Mouse (Mus musculus): ENCODE data around the gene Tsc22d1. TPM values are rescaled to one million over a fixed set of nuclear protein-coding genes. Genes with fewer than 3 reads are reported as not detected.

The Tsc22d1 gene
- polyA plus RNA-seq, 1 experiment from 2014 or later: 552 TPM

DNA sequence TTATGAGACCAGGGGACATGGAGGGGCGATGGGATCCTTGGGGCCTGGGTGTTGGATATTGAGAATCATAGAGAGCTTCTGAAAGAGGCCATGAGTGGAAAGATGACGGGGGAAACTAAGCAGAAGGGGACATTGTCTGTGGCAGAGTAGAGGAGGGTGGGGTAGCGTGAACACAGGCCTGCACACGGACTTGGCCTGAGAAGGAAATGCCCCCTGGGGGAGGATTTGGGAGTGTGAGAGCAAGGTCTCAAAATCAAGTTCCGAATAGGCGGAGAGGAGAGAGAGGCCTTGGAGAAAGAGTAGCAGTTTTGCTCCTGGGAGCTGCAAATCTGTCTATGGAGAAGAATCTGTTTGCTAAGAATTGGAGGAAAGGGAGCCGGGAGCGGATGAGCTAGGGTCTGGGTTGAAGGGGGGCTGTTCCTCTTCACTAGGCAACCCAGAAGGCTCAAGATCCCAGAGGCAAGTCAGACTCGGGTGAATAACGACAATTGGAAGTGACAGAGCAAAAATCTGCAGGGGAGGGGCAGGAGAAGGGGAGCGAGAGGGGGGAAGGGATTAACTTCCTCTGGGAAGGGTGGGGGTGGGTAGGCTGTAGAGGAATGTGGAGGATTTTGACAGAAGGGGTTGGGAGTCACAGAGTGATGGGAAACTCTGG is 98.8 kb downstream of the Tsc22d1 start:
- peak overlapping the region; percentile 20 for H3K4me3 ChIP-seq
- H3K27ac ChIP-seq: peak overlapping the region; percentile 78
- DNase-seq (ENCODE audit: low spot score): peak; percentile 61
- WGBS: 19% methylated on average over 11 of the region's 11 CpGs
- 0 out of 2 replicates have a peak, but pooled peaks cover 3% of the 10 kb centered on the region for H3K27me3 ChIP-seq (ENCODE audit: insufficient read depth, poor library complexity, severe bottlenecking)
- H3K4me1 ChIP-seq (replicated peaks): peaks cover 47% of the 10 kb centered on the region
- H3K9me3 ChIP-seq: no peaks in the 10 kb centered on the region
- H3K36me3 ChIP-seq: peaks cover 17% of the 10 kb centered on the region

DNA sequence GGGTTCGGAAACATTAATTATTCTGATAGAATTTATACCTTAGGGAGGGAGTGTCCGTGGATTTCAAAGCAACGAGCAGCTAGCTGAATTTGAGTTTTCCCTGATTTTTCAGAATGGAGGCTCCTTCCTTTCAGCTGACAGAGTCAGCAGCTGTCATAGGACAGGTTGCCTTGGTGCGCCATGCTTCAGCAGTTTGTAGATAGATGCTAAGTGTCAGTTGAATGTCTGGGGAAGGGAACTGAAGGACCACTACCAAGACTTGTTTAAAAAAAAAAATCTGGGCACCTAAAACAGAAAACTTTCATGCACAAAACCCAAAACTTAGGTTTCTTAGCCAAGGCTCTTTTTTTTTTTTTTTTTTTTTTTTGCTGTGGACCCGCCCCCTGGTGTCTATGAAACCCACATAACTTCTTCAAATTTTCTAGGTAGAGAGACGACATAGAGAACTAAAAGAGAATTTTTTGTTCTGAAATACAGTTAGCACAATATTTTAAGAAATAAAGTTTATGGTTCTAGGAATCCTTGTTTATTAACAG is 99.4 kb downstream of the Tsc22d1 start:
- 0 out of 2 replicates have a peak, but pooled peaks cover 3% of the 10 kb centered on the region for H3K27me3 ChIP-seq (ENCODE audit: insufficient read depth, poor library complexity, severe bottlenecking)
- no peaks in the 10 kb centered on the region for H3K9me3 ChIP-seq
- peaks cover 47% of the 10 kb centered on the region for H3K4me1 ChIP-seq (replicated peaks)
- DNase-seq (ENCODE audit: low spot score): no peak
- peaks cover 16% of the 10 kb centered on the region for H3K36me3 ChIP-seq
- H3K4me3 ChIP-seq: peak overlapping the region; percentile 20; the same call in 1 of the 2 replicates
- H3K27ac ChIP-seq: peak overlapping the region; percentile 78; the same call in 1 of the 2 replicates
- 30% methylated on average over 6 of the region's 6 CpGs for WGBS

DNA sequence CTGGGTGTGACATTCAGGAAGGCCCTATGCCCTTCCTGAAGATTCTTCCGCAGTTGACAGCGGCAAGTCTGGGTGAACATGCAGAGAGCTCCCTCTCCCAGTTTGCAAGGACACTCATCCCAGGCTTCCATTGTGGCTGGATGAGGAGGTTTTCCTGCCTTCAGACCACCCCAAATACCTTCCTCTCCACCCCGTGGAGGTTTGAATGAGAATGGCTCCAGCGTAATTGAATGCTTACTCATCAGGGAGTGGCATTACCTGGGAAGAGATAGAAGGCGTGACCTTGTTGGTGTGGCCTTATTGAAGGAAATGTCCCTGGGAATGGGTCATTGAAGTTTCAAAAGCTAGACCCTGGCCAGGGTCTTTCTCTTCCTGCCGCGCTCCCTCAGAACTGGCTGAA is 100.9 kb downstream of the Tsc22d1 start:
- Histone ChIP-seq H3K4me1 (replicated peaks) (peaks cover 55% of the 10 kb centered on the region), H3K27ac (0 out of 2 replicates have a peak overlapping the region, but pooled peaks have one; percentile 23), H3K9me3 (no peaks in the 10 kb centered on the region), H3K36me3 (0 out of 2 replicates have a peak, but pooled peaks cover 1% of the 10 kb centered on the region), H3K4me3 (no peak overlapping the region), H3K27me3 (ENCODE audit: insufficient read depth, poor library complexity, severe bottlenecking) (0 out of 2 replicates have a peak, but pooled peaks cover 3% of the 10 kb centered on the region)
- WGBS: 65% methylated on average over 7 of the region's 7 CpGs
- DNase-seq (ENCODE audit: low spot score): no peak

DNA sequence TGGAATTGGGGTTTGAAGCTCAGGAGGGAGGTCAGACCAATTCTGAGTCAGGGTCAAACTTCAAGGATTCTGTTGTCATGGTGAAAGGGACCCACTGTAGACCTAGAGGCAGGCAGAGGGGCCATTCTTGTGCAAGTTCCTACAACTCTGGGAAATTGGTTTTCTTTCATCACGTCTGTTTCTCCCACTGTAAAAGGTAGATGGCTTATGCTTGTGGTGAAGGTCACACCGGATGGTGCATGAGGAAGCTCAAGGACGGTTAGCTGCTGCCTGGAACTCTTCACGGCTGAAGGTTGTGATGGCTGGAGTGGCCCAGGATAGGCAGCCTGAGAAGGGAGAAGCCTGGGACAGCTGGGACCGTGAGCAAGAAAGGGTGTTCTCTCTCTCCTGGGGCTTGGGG is 103.5 kb downstream of the Tsc22d1 start:
- H3K4me1 ChIP-seq (replicated peaks): peaks cover 50% of the 10 kb centered on the region
- no peaks in the 10 kb centered on the region for H3K36me3 ChIP-seq
- H3K9me3 ChIP-seq: no peaks in the 10 kb centered on the region
- 88% methylated on average over 5 of the region's 5 CpGs for WGBS
- H3K27me3 ChIP-seq (ENCODE audit: insufficient read depth, poor library complexity, severe bottlenecking): no peaks in the 10 kb centered on the region
- H3K27ac ChIP-seq: peak overlapping the region; percentile 9; the same call in 1 of the 2 replicates
- no peak for DNase-seq (ENCODE audit: low spot score)
- no peak overlapping the region for H3K4me3 ChIP-seq

DNA sequence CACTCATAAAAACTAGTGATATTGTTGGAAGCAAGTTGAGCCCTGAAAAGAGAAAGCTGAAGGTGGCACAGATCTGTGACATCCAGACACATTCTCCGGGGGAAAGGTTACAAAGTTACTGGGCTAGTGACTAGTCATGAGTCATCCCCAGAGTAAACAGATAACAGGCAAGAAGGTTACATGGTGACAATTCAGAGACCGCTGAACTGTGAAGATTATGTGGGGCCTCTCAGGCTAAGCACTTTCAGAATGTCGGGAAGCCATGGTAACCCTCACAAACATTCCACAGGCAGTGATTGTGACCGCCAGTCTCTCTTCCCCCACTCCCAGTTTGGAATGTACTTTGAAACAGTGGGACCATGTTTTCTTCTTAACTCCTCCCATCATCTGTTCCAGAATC is 105.8 kb downstream of the Tsc22d1 start:
- Histone ChIP-seq H3K9me3 (no peaks in the 10 kb centered on the region), H3K4me3 (no peak overlapping the region), H3K27me3 (ENCODE audit: insufficient read depth, poor library complexity, severe bottlenecking) (no peaks in the 10 kb centered on the region), H3K27ac (no peak overlapping the region), H3K36me3 (no peaks in the 10 kb centered on the region), H3K4me1 (replicated peaks) (peaks cover 29% of the 10 kb centered on the region)
- 44% methylated on average over 4 of the region's 4 CpGs for WGBS
- no peak for DNase-seq (ENCODE audit: low spot score)

DNA sequence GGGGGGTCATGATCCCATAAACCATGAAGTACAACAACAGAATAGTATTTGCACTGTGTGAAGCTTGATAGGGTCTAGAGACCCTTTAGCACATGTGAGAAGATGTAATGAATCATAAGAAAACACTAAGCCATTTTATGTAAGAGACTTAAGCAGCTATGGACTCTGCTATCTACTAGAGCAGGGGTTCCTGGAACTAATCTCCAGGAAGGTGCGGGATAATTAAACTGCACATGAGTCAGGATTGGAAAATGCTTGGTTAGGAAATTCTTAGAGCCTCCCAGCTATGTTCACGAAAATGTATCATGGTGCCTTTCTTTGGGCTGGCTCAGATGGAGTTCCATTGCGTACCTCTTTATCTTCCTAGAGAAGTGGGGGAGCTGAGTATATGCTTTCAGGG is 106.5 kb downstream of the Tsc22d1 start:
- no peaks in the 10 kb centered on the region for H3K9me3 ChIP-seq
- H3K36me3 ChIP-seq: no peaks in the 10 kb centered on the region
- no peak overlapping the region for H3K4me3 ChIP-seq
- no peak overlapping the region for H3K27ac ChIP-seq
- no peak for DNase-seq (ENCODE audit: low spot score)
- H3K4me1 ChIP-seq (replicated peaks): peaks cover 23% of the 10 kb centered on the region
- WGBS: 90% methylated on average over 3 of the region's 3 CpGs
- no peaks in the 10 kb centered on the region for H3K27me3 ChIP-seq (ENCODE audit: insufficient read depth, poor library complexity, severe bottlenecking)

DNA sequence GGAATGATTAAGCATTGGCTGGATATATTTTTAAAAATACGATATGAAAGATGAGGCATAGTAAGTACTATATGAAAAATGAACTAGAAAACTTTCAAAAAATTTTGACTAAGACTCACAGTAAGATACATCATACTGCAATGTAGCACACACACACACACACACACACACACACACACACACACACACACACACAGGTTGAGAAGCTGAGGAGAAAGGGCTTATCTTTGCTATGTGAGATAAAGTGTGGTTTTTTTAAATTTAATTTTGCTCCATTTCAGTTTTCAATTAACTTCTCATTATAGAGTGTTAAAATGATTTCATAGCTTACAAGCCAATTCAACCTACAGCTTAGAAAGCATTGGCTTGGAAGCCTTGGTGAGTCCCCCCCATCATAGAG is 108.6 kb downstream of the Tsc22d1 start:
- DNase-seq (ENCODE audit: low spot score): no peak
- Histone ChIP-seq H3K27me3 (ENCODE audit: insufficient read depth, poor library complexity, severe bottlenecking) (no peaks in the 10 kb centered on the region), H3K36me3 (no peaks in the 10 kb centered on the region), H3K4me3 (no peak overlapping the region), H3K9me3 (no peaks in the 10 kb centered on the region), H3K27ac (no peak overlapping the region), H3K4me1 (replicated peaks) (peaks cover 32% of the 10 kb centered on the region)
- WGBS: 91% methylated on average over 1 of the region's 1 CpGs

DNA sequence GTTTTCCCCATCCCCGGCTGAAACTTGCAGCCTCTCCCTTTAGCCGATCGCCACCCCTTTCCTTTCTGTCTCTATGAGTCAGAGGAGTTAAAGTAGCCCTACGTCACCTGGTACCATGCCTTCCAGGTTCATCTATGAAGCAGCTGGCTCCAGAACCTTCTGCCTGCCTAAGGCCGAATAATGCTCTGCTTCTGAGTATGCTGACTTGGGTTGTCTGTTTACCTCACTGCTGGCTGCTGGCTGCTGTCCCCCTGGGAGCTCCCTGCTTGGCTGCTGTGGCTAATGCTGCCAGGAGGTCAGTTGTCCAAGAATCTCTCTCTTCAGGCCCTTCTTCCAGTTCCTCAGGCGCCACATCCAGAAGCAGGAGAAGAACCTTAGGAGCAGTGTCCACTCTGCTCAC is 111.7 kb downstream of the Tsc22d1 start:
- H3K4me1 ChIP-seq (replicated peaks): peaks cover 29% of the 10 kb centered on the region
- H3K27ac ChIP-seq: peak overlapping the region; percentile 70
- no peaks in the 10 kb centered on the region for H3K27me3 ChIP-seq (ENCODE audit: insufficient read depth, poor library complexity, severe bottlenecking)
- H3K9me3 ChIP-seq: no peaks in the 10 kb centered on the region
- no peak overlapping the region for H3K4me3 ChIP-seq
- 90% methylated on average over 6 of the region's 6 CpGs for WGBS
- no peaks in the 10 kb centered on the region for H3K36me3 ChIP-seq
- DNase-seq (ENCODE audit: low spot score): no peak

DNA sequence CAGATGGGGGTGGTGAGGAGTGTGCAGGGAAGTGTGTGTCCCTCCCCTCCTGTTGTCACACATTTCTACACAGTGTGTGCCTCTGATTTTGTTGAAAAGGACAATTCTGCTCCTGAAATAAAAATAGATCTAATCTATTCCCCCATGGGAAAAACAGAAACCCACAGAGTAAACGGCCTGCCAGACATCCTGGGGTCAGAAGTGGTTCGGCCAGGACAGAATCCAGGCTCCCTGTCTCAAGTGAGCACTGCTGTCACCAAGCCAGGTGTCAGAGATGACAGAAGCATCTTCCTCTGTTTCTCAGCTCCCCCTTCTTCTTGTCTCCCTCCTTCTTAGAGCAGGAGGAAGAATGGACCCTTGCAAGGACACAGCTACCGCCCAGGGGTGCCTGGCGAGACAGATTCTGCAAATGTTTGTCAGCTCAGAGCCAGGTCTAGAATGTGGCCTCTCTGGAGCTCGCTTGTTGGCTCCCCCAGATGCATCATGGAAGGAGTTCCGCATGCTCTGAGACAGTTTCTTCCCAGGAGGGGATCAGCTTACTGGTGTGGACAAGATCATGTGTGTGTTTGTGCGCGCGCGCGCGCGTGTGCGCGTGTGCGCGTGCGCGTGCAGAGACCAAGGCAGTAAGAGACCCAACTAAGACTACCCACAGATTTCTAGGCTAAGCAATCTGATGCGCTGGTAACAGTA is 112.4 kb downstream of the Tsc22d1 start:
- 89% methylated on average over 20 of the region's 20 CpGs for WGBS
- Histone ChIP-seq H3K4me3 (no peak overlapping the region), H3K27me3 (ENCODE audit: insufficient read depth, poor library complexity, severe bottlenecking) (no peaks in the 10 kb centered on the region), H3K27ac (peak overlapping the region; percentile 79), H3K9me3 (no peaks in the 10 kb centered on the region), H3K36me3 (no peaks in the 10 kb centered on the region), H3K4me1 (replicated peaks) (peaks cover 30% of the 10 kb centered on the region)
- DNase-seq (ENCODE audit: low spot score): no peak

DNA sequence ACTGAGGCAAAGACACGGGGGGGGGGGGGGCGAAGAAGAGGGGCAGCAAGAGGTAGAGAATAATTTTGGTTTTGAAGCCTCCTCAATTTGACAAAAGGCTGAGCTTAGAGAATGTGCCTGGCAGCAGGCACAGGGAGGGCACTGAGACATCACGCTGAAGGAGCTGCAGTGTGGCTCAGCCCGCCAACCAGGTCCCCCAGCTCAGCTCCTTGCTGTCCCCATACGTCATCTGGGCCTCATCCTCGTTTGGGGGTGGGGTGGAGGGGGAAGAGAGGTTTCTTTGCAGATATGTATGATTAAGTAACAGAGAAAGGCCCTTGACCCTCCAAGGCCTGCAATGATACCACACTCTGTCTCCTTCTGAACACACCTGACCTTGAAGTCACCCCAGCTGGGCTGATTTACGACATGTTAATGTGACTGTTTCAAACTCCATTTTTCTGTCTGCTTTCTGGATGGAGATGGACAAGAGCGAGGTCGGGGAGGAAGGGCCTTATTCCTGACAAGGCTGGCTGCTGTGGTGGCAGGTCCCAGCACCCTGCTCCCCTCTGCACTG is 113.1 kb downstream of the Tsc22d1 start:
- Histone ChIP-seq H3K4me3 (no peak overlapping the region), H3K4me1 (replicated peaks) (peaks cover 37% of the 10 kb centered on the region), H3K27ac (peak overlapping the region; percentile 79), H3K27me3 (ENCODE audit: insufficient read depth, poor library complexity, severe bottlenecking) (no peaks in the 10 kb centered on the region), H3K36me3 (no peaks in the 10 kb centered on the region), H3K9me3 (no peaks in the 10 kb centered on the region)
- DNase-seq (ENCODE audit: low spot score): no peak
- WGBS: 63% methylated on average over 9 of the region's 9 CpGs

DNA sequence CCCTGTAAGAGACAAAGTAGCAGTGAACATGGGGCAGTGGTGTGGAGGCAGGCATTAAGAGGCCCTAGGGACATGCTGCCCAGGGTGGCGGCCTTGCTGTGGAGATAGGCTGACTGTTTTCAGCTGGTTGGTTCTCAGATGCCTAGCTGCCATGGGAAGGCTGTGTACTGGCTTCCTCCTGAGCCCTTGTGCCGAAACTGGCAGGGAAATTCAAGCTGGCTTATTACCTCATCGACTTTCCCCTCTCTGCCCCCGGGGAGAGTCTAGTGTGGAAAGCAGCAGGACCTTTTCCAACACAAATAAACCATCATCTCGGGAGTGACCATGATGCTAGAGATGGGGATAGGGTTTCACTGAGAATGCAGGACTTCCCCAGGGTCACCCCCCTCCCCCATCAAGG is 113.9 kb downstream of the Tsc22d1 start:
- Histone ChIP-seq H3K27ac (peak overlapping the region; percentile 79), H3K4me1 (replicated peaks) (peaks cover 45% of the 10 kb centered on the region), H3K27me3 (ENCODE audit: insufficient read depth, poor library complexity, severe bottlenecking) (no peaks in the 10 kb centered on the region), H3K9me3 (no peaks in the 10 kb centered on the region), H3K4me3 (no peak overlapping the region), H3K36me3 (no peaks in the 10 kb centered on the region)
- WGBS: 46% methylated on average over 5 of the region's 5 CpGs
- DNase-seq (ENCODE audit: low spot score): peak; percentile 36

DNA sequence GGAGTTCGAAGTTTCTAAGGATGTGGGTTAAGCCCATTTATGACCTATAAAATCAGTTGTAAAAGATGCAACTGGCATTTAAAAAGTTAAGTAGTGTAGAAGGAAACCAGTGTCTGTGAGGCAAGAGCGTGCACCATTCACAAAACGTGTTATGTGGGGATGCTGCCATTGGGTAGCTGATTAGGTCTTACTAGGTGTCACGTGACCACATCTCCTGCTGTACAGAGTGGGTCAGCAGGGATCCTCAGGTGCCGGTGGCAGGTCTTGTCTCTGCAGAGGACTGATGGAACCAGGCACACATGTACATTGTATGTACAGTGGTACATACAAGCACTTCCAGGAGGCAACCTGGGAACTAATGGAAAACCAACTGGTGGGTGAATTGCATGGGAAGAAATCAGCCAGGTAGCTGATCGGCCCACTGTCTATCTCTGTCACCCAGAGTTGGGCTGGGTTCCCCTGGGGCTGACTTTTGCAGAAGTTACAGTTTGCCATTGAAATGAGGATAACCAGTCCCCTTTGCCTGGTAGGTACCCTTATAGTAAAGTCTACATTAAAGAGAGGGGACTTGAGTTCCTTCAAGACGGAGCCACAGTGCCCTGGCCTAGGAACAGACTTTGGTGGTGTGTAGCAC is 116.4 kb downstream of the Tsc22d1 start:
- Histone ChIP-seq H3K36me3 (no peaks in the 10 kb centered on the region), H3K4me1 (replicated peaks) (peaks cover 53% of the 10 kb centered on the region), H3K9me3 (no peaks in the 10 kb centered on the region), H3K27ac (peak overlapping the region; percentile 56; the same call in 1 of the 2 replicates), H3K4me3 (no peak overlapping the region), H3K27me3 (ENCODE audit: insufficient read depth, poor library complexity, severe bottlenecking) (no peaks in the 10 kb centered on the region)
- no peak for DNase-seq (ENCODE audit: low spot score)
- WGBS: 91% methylated on average over 7 of the region's 7 CpGs
